Mouse (Mus musculus): ENCODE measurements around the gene Tmem150c. TPM values are rescaled to one million over a fixed set of nuclear protein-coding genes. Genes with fewer than 3 reads are reported as not detected.

Tmem150c gene
- 2.4 and 2.7 TPM in 2 replicates for polyA plus RNA-seq (2015; fragmentation: Nextera tagmentation; extraction: Ambion mirVana)

- H3K36me3 ChIP-seq (ENCODE audit: control insufficient read depth, insufficient read depth), result no peaks in the 10 kb centered on the region
- peak within 1 kb of the TSS; percentile 61 for H3K4me3 ChIP-seq (ENCODE audit: low read length)
- 0 out of 2 replicates have a peak, but pooled peaks have one; percentile 14 for ATAC-seq (replicated peaks; ENCODE audit: extremely low read depth, insufficient read depth, low FRiP score)
- H3K4me2 ChIP-seq (ENCODE audit: low read depth, low read length), result peak within 1 kb of the TSS; percentile 92
- peak within 1 kb of the TSS; percentile 68 for H3K9ac ChIP-seq (ENCODE audit: low read length)
- 13% methylated on average over 6 of the region's 6 CpGs for WGBS
- H3K9me3 ChIP-seq (replicated peaks; ENCODE audit: control insufficient read depth, low read length), result no peaks in the 10 kb centered on the region
- H3K27me3 ChIP-seq (ENCODE audit: control insufficient read depth, insufficient read depth, low read length), result peaks cover 11% of the 10 kb centered on the region
- H3K27ac ChIP-seq (ENCODE audit: low read length), result no peak within 1 kb of the TSS
- 0 out of 2 replicates have a peak, but pooled peaks cover 2% of the 10 kb centered on the region for H3K4me1 ChIP-seq (ENCODE audit: control insufficient read depth, insufficient read depth, low read length)
These were observed at the start of gene Tmem150c for GRCm38 (mm10) chr5:100159638-100159973. Tmem150c (minus strand) TSS chr5:100159808.

- peak; percentile 72 for ATAC-seq (replicated peaks; ENCODE audit: extremely low read depth, insufficient read depth, low FRiP score)
- Histone ChIP-seq H3K9me3 (replicated peaks; ENCODE audit: control insufficient read depth, low read length) (no peaks in the 10 kb centered on the region), H3K27me3 (ENCODE audit: control insufficient read depth, insufficient read depth, low read length) (0 out of 2 replicates have a peak, but pooled peaks cover 2% of the 10 kb centered on the region), H3K9ac (ENCODE audit: low read length) (no peak overlapping the region), H3K27ac (ENCODE audit: low read length) (no peak overlapping the region), H3K4me1 (ENCODE audit: control insufficient read depth, insufficient read depth, low read length) (peaks cover 10% of the 10 kb centered on the region), H3K36me3 (ENCODE audit: control insufficient read depth, insufficient read depth) (no peaks in the 10 kb centered on the region), H3K4me2 (ENCODE audit: low read depth, low read length) (no peak overlapping the region), H3K4me3 (ENCODE audit: low read length) (no peak overlapping the region)
- 27% methylated on average over 7 of the region's 7 CpGs for WGBS
These were observed 49.5 kb upstream of the Tmem150c start for GRCm38 (mm10) chr5:100209093-100209492.

- Histone ChIP-seq H3K27ac (ENCODE audit: low read length) (no peak overlapping the region), H3K9ac (ENCODE audit: low read length) (no peak overlapping the region), H3K36me3 (ENCODE audit: control insufficient read depth, insufficient read depth) (no peaks in the 10 kb centered on the region), H3K9me3 (replicated peaks; ENCODE audit: control insufficient read depth, low read length) (no peaks in the 10 kb centered on the region), H3K4me3 (ENCODE audit: low read length) (no peak overlapping the region), H3K27me3 (ENCODE audit: control insufficient read depth, insufficient read depth, low read length) (no peaks in the 10 kb centered on the region), H3K4me2 (ENCODE audit: low read depth, low read length) (no peak overlapping the region), H3K4me1 (ENCODE audit: control insufficient read depth, insufficient read depth, low read length) (peaks cover 7% of the 10 kb centered on the region)
- no peak for ATAC-seq (replicated peaks; ENCODE audit: extremely low read depth, insufficient read depth, low FRiP score)
- 59% methylated on average over 6 of the region's 6 CpGs for WGBS
These were observed 47.1 kb upstream of the Tmem150c start for GRCm38 (mm10) chr5:100206675-100207074.

GRCm38 (mm10) chr5:100205519-100206189 lies 46.0 kb upstream of the Tmem150c start:
- Histone ChIP-seq H3K36me3 (ENCODE audit: control insufficient read depth, insufficient read depth) (no peaks in the 10 kb centered on the region), H3K27me3 (ENCODE audit: control insufficient read depth, insufficient read depth, low read length) (no peaks in the 10 kb centered on the region), H3K27ac (ENCODE audit: low read length) (no peak overlapping the region), H3K4me2 (ENCODE audit: low read depth, low read length) (no peak overlapping the region), H3K4me1 (ENCODE audit: control insufficient read depth, insufficient read depth, low read length) (peaks cover 7% of the 10 kb centered on the region), H3K4me3 (ENCODE audit: low read length) (no peak overlapping the region), H3K9ac (ENCODE audit: low read length) (no peak overlapping the region), H3K9me3 (replicated peaks; ENCODE audit: control insufficient read depth, low read length) (no peaks in the 10 kb centered on the region)
- 80% methylated on average over 9 of the region's 9 CpGs for WGBS
- ATAC-seq (replicated peaks; ENCODE audit: extremely low read depth, insufficient read depth, low FRiP score), result no peak

- Histone ChIP-seq H3K27me3 (ENCODE audit: control insufficient read depth, insufficient read depth, low read length) (no peaks in the 10 kb centered on the region), H3K4me3 (ENCODE audit: low read length) (no peak overlapping the region), H3K4me1 (ENCODE audit: control insufficient read depth, insufficient read depth, low read length) (peaks cover 7% of the 10 kb centered on the region), H3K9ac (ENCODE audit: low read length) (no peak overlapping the region), H3K36me3 (ENCODE audit: control insufficient read depth, insufficient read depth) (no peaks in the 10 kb centered on the region), H3K9me3 (replicated peaks; ENCODE audit: control insufficient read depth, low read length) (no peaks in the 10 kb centered on the region), H3K27ac (ENCODE audit: low read length) (no peak overlapping the region), H3K4me2 (ENCODE audit: low read depth, low read length) (no peak overlapping the region)
- WGBS, result 61% methylated on average over 5 of the region's 5 CpGs
- no peak for ATAC-seq (replicated peaks; ENCODE audit: extremely low read depth, insufficient read depth, low FRiP score)
These were observed 41.2 kb upstream of the Tmem150c start for GRCm38 (mm10) chr5:100200805-100201204.

GRCm38 (mm10) chr5:100200296-100200695 lies 40.7 kb upstream of the Tmem150c start:
- H3K4me1 ChIP-seq (ENCODE audit: control insufficient read depth, insufficient read depth, low read length), result peaks cover 7% of the 10 kb centered on the region
- no peak overlapping the region for H3K4me3 ChIP-seq (ENCODE audit: low read length)
- H3K27ac ChIP-seq (ENCODE audit: low read length), result no peak overlapping the region
- ATAC-seq (replicated peaks; ENCODE audit: extremely low read depth, insufficient read depth, low FRiP score), result no peak
- H3K9me3 ChIP-seq (replicated peaks; ENCODE audit: control insufficient read depth, low read length), result no peaks in the 10 kb centered on the region
- no peak overlapping the region for H3K4me2 ChIP-seq (ENCODE audit: low read depth, low read length)
- H3K27me3 ChIP-seq (ENCODE audit: control insufficient read depth, insufficient read depth, low read length), result no peaks in the 10 kb centered on the region
- no peaks in the 10 kb centered on the region for H3K36me3 ChIP-seq (ENCODE audit: control insufficient read depth, insufficient read depth)
- H3K9ac ChIP-seq (ENCODE audit: low read length), result no peak overlapping the region
- 76% methylated on average over 5 of the region's 5 CpGs for WGBS

GRCm38 (mm10) chr5:100199092-100199853 lies 39.7 kb upstream of the Tmem150c start:
- Histone ChIP-seq H3K9ac (ENCODE audit: low read length) (no peak overlapping the region), H3K9me3 (replicated peaks; ENCODE audit: control insufficient read depth, low read length) (no peaks in the 10 kb centered on the region), H3K27ac (ENCODE audit: low read length) (no peak overlapping the region), H3K36me3 (ENCODE audit: control insufficient read depth, insufficient read depth) (no peaks in the 10 kb centered on the region), H3K27me3 (ENCODE audit: control insufficient read depth, insufficient read depth, low read length) (no peaks in the 10 kb centered on the region), H3K4me1 (ENCODE audit: control insufficient read depth, insufficient read depth, low read length) (peaks cover 7% of the 10 kb centered on the region), H3K4me3 (ENCODE audit: low read length) (no peak overlapping the region), H3K4me2 (ENCODE audit: low read depth, low read length) (no peak overlapping the region)
- ATAC-seq (replicated peaks; ENCODE audit: extremely low read depth, insufficient read depth, low FRiP score), result no peak
- WGBS, result 81% methylated on average over 7 of the region's 7 CpGs

- H3K9me3 ChIP-seq (replicated peaks; ENCODE audit: control insufficient read depth, low read length), result no peaks in the 10 kb centered on the region
- no peak for ATAC-seq (replicated peaks; ENCODE audit: extremely low read depth, insufficient read depth, low FRiP score)
- no peaks in the 10 kb centered on the region for H3K36me3 ChIP-seq (ENCODE audit: control insufficient read depth, insufficient read depth)
- no peak overlapping the region for H3K4me3 ChIP-seq (ENCODE audit: low read length)
- WGBS, result 75% methylated on average over 9 of the region's 9 CpGs
- no peaks in the 10 kb centered on the region for H3K27me3 ChIP-seq (ENCODE audit: control insufficient read depth, insufficient read depth, low read length)
- no peak overlapping the region for H3K4me2 ChIP-seq (ENCODE audit: low read depth, low read length)
- no peak overlapping the region for H3K27ac ChIP-seq (ENCODE audit: low read length)
- H3K4me1 ChIP-seq (ENCODE audit: control insufficient read depth, insufficient read depth, low read length), result peaks cover 7% of the 10 kb centered on the region
- no peak overlapping the region for H3K9ac ChIP-seq (ENCODE audit: low read length)
These were observed 37.9 kb upstream of the Tmem150c start for GRCm38 (mm10) chr5:100197476-100197875.

- no peak overlapping the region for H3K4me3 ChIP-seq (ENCODE audit: low read length)
- ATAC-seq (replicated peaks; ENCODE audit: extremely low read depth, insufficient read depth, low FRiP score), result no peak
- no peak overlapping the region for H3K9ac ChIP-seq (ENCODE audit: low read length)
- peaks cover 7% of the 10 kb centered on the region for H3K4me1 ChIP-seq (ENCODE audit: control insufficient read depth, insufficient read depth, low read length)
- no peak overlapping the region for H3K4me2 ChIP-seq (ENCODE audit: low read depth, low read length)
- H3K27ac ChIP-seq (ENCODE audit: low read length), result no peak overlapping the region
- no peaks in the 10 kb centered on the region for H3K9me3 ChIP-seq (replicated peaks; ENCODE audit: control insufficient read depth, low read length)
- WGBS, result 40% methylated on average over 15 of the region's 15 CpGs
- no peaks in the 10 kb centered on the region for H3K36me3 ChIP-seq (ENCODE audit: control insufficient read depth, insufficient read depth)
- H3K27me3 ChIP-seq (ENCODE audit: control insufficient read depth, insufficient read depth, low read length), result no peaks in the 10 kb centered on the region
These were observed 37.3 kb upstream of the Tmem150c start for GRCm38 (mm10) chr5:100196854-100197431.

Measured in heart, embryonic 16.5 days (tissue).